Mouse (Mus musculus) testis, postnatal 14 days (tissue): ENCODE measurements around the gene Gm4869.
"Not testable (repeated sequence)": the region's sequence is repeated elsewhere in the genome, so short reads cannot be mapped to it uniquely, and the experiment has no call there.

Experiments
- DNase-seq: peaks from one replicate; pipeline ENCODE4 v3.0.0; 2021; ENCODE audit warnings: low spot score

Gm4869 gene

DNA sequence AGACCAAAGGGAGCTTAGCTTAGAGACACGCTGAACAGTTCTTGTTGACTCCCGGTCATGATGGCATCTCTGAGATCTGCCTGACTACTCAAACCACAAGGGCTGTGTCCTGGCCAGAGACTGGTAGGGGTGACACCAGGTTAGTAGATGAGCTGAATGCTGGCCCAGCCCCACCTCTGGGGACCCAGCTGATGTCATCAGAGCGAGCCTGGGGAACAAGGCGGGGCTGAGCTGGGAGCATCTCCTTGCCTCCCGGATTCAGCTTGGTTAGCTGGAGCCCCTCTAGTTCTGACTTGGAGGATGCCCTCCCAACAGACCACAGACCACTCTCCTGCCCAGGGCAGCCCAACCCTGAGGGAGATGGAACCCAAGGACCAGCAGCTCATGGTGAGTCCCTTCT, at the start of gene Gm4869:
Gm4869 (plus strand) TSS at position 301 of the 400 bp plus-strand sequence.
- no peak for DNase-seq

GRCm38 (mm10) chr5:140396166-140396940, 49.1 kb upstream of the Gm4869 start:
- no peak for DNase-seq

DNA sequence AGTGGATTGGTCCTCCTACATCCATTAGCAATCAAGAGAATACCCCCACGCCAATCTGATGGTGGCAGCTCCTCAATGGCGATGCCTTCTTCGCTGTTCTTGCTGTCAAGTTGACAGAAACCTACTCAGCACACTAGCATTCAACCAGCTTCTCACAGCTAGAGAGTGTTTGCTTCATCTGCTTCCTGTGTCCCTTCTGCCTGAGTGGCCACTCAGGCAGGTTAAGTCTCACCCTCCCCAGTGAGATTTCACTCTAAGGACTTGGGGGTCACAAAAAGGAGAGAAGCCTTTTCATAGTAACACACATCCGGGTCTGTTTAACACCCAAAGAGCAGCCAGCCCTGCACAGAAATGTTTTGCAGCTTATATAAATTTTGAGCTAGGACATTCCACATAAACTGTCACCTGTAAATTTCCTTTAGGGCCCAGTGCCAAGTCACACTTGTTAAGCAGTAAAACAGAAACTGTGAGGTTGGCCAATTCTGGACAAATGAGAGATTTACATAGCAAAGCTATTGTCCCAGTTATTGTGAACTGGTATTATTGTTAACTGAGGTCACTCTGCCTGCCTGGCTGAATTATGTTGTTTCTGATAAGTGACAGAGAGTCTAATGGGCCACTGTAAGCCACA, 42.7 kb upstream of the Gm4869 start:
- DNase-seq = no peak

DNA sequence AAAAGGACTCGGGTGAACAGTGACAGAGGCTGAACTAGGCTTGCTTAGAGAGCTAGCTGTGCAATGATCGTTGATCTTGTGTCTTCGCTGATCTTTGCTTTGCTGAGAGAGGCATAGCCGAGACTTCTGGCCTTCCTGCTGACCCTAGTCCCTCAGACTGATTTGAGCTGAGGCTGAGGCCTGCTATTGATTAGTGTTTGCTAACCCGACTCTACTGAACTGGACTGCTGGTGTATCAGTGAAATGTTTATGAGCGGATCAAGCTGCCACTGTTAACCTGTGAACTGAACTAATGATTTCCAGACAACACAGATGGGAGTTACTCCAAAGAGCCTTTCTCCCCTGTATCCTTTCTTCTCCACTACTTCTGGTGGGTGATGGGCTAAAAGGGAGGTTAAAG, 40.3 kb upstream of the Gm4869 start:
- no peak for DNase-seq

DNA sequence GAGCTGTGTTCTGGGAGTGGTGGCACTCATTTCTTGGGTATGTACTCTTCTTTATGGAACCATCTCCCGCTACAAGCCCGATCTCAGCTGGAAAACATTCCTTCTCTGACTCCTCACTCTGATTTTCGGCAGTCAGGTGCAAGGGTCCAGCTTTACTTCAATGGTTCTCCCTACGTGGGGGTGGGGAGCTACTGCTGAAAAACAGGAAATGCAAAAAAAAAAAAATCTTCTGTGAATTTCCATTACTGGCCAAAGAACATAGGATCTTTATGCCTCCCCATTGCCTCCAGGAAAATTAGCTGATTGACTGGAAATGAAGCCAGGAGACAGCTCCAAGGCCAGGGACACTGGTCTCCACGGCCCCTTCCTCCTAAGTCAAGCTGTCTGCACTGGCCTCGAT, 38.8 kb upstream of the Gm4869 start:
- no peak for DNase-seq

DNA sequence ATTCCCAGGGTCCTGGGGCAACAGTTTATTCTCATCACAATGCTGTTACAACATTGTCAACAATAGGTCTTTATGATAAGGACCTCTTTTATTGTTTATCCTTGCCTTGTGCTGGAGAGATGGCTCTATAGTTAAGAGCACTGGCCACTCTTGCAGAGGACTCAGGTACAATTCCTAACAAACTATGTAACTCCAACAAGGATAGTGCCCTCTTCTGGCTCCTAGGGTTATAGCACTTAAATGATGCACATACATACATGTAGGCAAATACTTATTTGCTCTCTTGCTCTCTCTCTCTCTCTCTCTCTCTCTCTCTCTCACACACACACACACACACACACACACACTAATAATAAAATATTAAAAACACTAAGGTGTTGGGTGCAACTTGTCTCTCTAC, 36.6 kb upstream of the Gm4869 start:
- DNase-seq = no peak

DNA sequence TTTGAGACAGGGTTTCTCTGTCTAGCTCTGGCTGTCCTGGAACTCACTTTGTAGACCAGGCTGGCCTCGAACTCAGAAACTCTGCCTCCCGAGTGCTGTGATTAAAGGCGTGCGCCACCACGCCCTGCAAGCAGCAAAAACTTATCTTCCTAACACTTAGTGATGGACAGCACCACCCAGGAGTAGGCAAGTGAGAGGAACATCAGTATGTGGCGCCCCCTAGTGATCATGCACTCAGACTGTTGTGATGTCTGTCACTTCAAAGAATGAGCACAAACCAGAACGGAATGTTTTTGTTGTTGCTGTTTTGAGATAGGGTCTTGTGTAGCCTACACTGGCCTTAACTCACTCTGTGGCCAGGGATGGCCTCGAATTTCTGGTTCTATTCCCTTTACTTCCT, 34.1 kb upstream of the Gm4869 start:
- DNase-seq = peak; percentile 54

DNA sequence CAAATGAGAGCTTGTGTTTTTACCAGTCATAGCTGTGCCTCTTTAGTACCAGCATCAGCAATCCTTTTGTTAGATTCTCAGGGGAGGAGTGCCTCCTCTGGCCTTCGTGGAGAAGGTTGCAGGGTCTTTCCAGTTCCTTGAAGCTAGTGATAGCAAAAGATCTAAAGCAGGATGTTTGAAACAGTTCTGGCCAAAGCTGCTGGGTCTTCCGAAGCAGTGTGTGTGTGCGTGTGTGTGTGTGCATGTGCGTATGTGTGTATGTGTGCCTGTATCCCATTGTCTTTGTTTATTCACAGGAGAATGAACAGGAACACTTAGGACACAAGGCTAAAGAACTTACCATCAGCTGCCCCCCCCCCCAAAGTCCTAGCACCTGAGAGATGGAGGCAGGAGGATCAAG, 30.8 kb upstream of the Gm4869 start:
- no peak for DNase-seq

DNA sequence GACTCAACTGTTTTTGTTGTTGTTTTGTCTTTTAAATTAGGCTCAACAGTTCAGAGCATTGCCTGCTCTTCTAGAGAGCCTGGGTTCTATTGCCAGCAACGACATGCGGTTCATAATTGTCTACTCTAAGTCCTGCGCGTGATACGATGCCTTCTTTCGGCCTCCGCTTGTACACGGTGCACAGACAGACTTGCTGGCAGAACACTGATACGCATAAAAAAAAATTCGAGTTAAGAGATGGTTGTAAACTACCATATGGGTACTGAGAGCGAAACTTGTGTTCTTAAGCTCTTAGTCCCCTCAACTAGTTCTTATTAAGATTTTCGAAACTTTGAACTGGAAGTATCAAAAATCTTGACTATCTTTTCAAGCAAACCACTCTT, 27.3 kb upstream of the Gm4869 start:
- no peak for DNase-seq

DNA sequence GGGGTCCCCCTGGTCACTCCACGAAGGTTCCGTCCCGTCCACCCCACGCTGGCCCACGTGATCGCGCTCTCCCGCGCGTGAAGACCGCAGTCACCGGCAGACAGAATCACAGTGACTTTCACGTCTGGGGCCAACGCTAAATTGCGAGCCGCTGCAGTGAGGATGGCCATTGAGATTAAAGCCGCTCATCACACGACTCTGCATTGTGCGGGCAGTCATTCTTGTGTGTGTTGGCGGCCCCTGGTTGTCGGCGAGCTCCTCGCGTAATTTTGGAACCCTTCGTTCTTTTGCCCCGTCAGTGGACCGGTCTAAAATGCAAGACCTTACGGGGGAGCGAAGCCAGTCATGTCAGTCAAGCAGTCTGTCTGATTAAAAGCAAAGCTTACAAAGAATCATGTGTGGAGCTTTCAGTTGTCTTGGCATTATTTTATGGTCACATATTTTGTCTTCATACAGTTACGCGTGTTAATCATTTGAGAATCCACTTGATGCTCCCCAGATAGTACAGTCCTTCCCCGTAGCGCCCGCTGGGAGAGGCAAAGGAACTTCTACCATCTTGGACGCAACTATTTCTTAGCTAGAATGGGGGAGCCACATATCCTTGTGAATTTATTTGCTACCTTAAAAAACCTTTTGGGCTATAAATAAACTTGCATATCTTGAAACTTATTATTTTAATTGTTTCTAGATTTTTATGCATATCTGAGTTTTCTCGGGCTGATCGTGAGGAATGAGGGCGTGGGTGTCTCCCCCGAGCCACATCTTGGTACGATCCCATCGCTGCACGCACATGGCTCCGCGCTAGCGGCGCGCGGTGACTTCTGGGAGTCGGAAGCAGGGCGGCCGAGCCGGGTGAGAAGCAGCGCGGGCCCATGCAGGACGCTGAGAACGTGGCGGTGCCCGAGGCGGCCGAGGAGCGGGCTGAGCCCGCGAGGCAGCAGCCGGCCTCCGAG, 26.7 kb upstream of the Gm4869 start, which contains the start of gene Eif3b:
Eif3b (plus strand) TSS at position 840 of the 953 bp plus-strand sequence.
- peak; percentile 90 for DNase-seq

- DNase-seq = no peak
Measured at GRCm38 (mm10) chr5:140419442-140420080, 25.9 kb upstream of the Gm4869 start.

GRCm38 (mm10) chr5:140420616-140421015, 24.8 kb upstream of the Gm4869 start:
- no peak for DNase-seq

DNA sequence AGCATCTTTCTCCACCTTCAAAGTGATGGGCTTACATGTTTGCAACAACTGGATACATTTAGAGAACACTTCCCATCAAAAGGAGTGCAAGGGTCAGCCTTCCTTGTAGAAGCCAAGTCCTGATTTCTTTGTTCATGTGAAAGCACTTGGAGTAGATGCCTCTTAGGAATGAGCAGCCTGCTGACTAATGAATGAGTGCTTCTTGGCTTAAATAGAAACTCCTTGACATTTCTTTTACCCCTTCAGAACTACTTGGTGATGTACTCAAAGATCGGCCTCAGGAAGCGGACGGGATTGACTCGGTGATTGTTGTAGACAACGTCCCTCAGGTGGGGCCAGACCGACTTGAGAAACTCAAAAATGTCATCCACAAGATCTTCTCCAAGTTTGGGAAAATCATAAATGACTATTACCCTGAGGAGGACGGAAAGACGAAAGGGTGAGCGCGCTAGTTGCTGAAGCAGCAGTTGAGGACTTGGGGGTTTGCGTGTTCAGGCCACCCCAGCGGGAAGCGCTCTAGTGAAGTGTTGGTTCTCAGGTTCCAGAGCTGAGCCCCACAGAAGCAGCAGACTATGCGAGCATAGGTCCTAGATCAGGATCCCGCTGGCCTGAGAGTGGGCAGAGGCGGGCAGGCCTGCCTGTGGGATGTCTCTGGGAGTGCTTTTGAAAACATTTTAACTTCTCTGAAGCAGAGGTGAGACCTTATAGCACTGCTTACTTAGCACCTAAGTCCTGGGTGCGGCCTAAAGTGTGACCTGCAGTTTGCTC, 20.2 kb upstream of the Gm4869 start:
- no peak for DNase-seq

DNA sequence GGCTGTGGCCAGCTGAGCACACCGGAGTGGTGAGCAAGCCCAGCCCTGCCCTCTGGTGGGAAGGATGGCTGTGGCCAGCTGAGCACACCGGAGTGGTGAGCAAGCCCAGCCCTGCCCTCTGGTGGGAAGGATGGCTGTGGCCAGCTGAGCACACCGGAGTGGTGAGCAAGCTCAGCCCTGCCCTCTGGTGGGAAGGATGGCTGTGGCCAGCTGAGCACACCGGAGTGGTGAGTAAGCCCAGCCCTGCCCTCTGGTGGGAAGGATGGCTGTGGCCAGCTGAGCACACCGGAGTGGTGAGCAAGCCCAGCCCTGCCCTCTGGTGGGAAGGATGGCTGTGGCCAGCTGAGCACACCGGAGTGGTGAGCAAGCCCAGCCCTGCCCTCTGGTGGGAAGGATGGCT, 6.3 kb upstream of the Gm4869 start:
- not testable (repeated sequence) for DNase-seq

- DNase-seq = no peak
Measured at GRCm38 (mm10) chr5:140441406-140441805, 4.0 kb upstream of the Gm4869 start.

DNA sequence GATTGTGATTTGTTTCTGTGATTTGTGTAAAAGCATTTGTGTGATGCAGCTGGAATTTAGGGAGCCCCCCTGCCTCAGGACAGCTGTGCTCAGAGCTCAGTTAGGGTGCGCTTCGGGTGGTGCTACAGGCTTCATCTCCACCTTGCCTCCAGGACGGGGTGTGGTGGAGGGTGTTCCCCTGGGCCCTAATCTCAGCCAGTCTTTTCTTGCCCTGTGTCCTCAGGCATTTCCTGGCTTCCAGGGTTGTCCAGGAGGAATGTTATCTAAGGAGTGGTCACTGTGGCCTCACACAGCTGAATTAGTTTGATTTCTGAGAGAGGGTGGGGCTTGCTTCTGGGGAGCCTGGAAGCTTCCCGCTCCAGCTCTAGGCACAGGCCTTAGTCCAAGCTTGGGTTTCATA, 1.4 kb upstream of the Gm4869 start:
- DNase-seq = no peak

DNA sequence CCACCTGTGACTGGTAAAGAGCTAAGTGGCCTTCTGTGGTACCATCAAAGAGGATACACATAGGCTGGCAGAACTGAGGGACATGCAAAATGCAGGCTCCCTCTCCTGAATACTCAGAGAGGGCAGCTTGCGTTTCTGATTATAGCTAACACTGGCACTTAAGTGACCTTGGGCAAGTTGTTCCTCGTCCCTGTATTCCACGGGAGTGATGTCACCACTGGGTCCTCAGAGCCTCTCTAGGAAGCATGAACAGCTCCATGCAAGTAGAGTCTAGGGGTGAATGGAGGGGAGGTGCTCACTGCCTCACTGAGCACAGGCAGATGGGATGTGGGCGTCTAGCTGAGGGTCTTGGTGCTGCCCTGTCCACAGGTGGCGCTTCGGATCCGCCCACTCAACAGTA, 609 bp downstream of the Gm4869 start:
- DNase-seq = no peak

DNA sequence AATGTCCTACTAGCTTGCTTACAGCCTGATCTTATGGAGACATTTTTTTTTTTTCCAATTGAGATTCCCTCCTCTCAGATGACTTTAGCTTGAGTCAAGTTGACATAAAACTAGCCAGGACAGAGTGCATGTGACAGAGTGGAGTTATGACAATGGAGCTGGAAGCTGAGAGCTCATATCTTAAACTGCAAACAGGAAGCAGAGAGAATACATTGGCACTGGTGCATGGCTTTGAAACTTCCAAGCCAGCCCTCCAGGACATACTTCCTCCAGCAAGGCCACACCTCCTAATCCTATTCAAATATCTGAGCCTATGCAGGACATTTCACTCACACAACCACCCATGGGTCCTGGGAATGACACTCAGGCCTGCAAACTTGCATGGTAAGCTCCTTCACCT, 9.0 kb downstream of the Gm4869 start:
- no peak for DNase-seq

DNA sequence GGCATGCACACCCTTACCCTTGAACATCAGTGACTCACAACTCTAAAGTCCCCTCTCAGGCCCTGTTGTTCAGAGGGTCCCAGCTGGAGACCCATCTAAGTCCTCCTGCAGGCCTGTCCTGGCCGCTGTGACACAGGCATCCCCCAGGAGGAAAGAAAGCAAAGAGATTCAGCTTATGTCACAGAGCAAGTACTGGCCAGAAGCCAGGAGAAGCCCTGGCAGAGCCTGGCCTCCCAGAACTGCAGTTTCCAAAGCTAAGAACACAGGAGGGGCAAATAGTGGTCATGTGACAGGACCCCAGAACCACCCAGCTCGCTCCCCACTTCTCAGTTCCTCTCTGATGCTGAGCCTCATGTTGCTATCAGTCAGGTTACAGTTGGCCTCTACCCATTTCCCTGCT, 10.0 kb downstream of the Gm4869 start:
- DNase-seq = no peak

DNA sequence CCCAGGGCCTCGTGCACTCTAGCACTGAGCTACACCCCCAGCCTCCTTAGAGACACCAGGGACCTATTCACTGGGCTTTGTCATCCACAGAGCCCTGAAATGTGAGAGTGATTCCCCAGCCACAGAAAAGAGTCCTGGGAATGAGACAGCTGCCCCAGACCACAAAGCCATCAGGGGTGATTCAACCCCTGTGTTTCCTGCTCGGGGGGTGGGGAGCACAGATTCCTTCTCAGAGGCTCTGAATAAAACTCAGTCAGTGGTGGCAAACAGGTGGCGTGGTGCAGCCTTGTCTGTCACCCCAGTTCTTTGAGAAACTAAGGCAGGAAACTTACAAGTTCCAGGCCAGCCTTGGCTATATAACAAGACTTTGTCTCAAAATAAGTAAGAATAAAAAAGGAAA, 16.0 kb downstream of the Gm4869 start:
- no peak for DNase-seq

DNA sequence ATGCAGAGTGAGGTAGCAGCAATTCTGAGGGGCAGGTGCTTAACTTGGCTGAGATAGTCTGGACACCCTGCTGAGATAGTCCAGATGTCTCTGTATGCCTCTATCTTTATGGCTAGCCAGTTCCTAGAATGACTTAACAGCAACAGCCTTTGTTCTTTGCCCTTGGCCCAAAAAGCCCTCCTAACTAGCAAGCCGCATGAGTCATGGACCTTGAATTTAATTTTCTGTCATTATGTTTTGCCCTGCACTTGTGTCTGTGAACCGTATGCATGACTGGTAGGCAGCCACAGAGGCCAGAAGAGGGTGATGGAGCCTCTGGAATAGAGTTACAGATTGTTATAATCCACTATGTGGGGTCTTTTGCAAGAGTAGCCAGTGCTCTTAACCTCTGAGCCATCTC, 17.7 kb downstream of the Gm4869 start:
- DNase-seq = not testable (repeated sequence)
